Mouse (Mus musculus) small intestine, adult 2 months (tissue): ENCODE results near the gene Tmem131.

ENCODE experiments used
- CTCF ChIP-seq: fragments of 200-500 bp; IDR thresholded peaks from 2 replicates; pipeline ENCODE4 v1.5.1; 2012; ENCODE audit warnings: low read depth, mild to moderate bottlenecking, control low read depth, inconsistent platforms, low read length, moderate library complexity, mixed read lengths; ENCODE audit not compliant: insufficient replicate concordance, insufficient read length; ENCODE audit errors: extremely low read depth
- POLR2A ChIP-seq: fragments of 200-500 bp; IDR thresholded peaks from 2 replicates; pipeline ENCODE4 v1.6.1; 2012; ENCODE audit warnings: low read depth, mild to moderate bottlenecking, control low read depth, inconsistent platforms, low read length, moderate library complexity

- TF ChIP-seq CTCF (no peak), POLR2A (no peak)
Observed at GRCm38 (mm10) chr1:36924853-36925252, 18.6 kb downstream of the Tmem131 start.
